Mouse (Mus musculus): ENCODE results near the gene Hlcs. TPM values are rescaled to one million over a fixed set of nuclear protein-coding genes. Genes with fewer than 3 reads are reported as not detected.

The Hlcs gene
- total RNA-seq, 2 experiments from 2014 or later: 16.8 to 17.7 TPM

GRCm38 (mm10) chr16:94113160-94113559 is 200.2 kb downstream of the Hlcs start:
- DNase-seq (ENCODE audit: low spot score in 2 of 2): no peak

DNA sequence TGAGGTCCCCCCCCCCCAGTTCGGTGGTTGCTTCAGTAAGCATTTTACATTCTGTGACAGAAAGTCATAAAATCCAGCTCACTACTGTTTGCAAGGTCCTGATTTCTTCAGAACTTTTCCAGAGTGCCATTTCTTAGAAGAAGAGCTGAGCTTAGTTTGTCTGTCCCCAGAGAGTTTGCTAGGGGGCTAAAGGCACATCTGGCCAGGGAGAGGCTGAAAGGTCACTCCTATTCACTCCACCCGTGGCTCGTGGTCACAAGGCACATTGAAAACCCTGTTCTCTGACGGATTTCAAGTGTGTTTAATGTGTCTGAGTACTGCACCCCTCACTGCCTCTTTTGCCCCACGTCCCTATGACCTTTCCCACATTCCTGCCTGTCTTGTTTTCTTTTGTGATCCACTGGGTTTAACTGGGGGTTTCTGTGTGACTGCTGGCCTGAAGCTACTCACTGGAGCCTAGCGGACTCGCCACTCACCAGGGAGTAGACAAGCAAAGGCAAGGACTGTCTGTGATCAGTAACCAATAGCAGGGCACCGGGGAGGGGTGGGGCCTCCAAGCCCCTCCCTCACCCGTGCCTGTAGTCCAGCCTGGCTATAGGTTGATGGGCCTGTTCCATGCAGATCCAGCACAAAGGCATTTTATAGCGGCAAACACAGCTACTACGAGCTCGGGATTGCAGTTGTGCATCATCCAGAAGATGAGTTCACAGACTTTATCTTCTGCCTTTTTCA is 215.5 kb downstream of the Hlcs start:
- DNase-seq (ENCODE audit: low spot score in 2 of 2): no peak

- DNase-seq (ENCODE audit: low spot score in 2 of 2): no peak
These were observed 216.9 kb downstream of the Hlcs start for GRCm38 (mm10) chr16:94096479-94096878.

- DNase-seq (ENCODE audit: low spot score in 2 of 2): no peak
These were observed 218.1 kb downstream of the Hlcs start for GRCm38 (mm10) chr16:94095109-94095822.

- no peak for DNase-seq (ENCODE audit: low spot score in 2 of 2)
These were observed 218.9 kb downstream of the Hlcs start for GRCm38 (mm10) chr16:94094251-94095108.

DNA sequence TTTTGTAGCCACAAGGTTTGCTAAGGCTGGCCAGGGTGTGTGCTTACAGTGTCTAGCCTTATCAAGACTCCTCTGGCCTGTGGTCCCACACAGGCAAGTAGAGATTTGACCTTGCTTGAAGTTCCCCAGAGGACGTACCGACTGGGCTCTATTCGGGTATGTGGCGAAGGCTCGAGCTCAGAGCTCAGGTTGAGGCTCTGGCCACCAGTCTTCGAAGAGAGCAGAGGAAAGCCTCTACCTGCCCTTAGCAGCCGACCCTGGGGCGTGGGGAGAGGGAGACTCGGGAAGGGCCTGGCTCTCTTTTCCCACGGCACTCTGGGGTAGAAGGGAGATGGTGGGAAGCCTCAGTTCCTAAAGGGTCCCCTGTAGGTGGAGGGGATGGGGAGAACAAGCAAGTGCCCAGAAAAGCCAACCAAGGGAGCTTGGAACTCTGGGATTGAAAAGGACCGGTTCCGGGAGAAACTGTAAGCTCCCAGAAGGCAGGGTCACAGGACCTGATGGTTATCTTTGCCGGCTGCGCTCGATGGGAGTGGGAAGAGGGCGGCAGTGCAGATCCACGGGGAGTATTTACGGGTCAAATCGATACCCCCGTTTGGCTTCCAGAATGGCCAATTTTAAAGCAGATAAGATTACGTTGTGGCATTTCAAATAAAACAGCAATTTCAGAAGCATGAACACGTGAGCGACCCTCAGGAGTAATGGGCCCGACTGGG is 220.1 kb downstream of the Hlcs start:
- DNase-seq (ENCODE audit: low spot score in 2 of 2): no peak

DNA sequence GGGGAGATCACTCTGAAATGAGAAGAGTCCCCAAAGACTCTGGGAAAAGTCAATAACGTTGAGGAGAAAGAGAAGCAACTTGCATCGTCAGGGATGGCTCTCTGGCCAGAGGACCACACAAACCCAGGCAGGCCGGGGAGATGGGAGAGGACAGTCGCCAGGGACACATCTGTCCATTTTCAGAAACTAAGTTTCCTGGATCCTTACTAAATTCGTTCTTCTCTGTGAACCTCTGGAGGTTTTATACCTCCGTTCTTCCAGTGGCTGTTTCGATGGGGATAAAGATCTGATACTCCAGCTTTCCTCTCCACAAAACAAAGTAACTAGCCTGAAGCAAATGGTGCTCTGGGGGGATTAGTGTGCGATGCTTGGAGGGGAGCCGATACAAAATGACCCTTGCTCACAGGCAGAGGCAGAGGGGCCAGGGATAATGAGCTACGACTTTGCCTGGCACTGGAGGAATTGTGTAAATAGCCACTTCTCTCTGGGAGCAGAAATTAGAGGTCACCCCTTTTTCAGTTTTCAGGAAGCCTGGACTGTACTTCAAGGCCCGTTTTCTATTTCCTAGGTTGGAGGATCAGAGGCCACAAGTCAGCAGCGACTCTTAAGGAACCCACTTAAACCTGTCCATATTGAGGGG is 220.7 kb downstream of the Hlcs start:
- no peak for DNase-seq (ENCODE audit: low spot score in 2 of 2)

DNA sequence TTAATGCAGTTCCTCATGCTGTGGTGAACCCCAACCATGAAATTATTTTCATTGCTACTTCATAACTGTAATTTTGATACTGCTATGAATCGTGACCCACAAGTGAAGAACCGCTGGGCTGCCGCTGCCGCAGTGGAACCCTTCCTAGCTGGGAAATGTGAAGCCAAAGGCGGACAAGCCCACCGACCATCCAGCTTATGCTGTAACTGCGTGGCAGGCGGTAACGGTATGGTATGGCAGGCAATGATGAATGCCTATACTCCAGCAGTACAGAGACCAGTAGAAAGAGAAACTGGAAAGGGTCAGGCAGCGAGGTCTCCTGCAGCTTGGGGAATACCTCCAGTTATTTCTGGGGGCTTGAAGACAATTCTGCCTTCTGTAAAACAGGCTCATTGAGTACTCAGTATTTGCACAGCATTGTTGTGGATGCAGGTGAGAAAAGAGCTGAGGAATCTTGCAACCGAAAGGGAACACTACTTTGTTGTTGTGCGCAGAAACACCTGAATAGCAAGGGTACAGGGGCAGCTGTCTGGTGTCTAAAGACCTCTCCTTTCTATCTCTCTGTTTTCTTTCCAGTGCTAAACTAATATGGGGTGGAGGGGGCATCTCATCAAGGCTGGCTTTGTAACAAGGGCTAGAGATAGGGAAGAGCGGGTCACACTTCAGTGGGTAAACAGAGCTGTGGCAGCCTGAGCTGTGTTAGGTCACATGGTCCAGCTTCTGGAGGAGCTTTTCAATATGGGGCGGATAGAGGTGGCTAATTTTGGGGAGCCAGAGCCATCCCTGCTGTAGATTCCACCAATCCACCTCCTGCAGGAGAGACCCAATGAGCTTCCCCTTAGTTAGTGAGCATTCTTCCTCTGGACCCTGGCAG is 224.3 kb downstream of the Hlcs start:
- no peak for DNase-seq (ENCODE audit: low spot score in 2 of 2)

- no peak for DNase-seq (ENCODE audit: low spot score in 2 of 2)
These were observed 225.1 kb downstream of the Hlcs start for GRCm38 (mm10) chr16:94088226-94088748.

DNA sequence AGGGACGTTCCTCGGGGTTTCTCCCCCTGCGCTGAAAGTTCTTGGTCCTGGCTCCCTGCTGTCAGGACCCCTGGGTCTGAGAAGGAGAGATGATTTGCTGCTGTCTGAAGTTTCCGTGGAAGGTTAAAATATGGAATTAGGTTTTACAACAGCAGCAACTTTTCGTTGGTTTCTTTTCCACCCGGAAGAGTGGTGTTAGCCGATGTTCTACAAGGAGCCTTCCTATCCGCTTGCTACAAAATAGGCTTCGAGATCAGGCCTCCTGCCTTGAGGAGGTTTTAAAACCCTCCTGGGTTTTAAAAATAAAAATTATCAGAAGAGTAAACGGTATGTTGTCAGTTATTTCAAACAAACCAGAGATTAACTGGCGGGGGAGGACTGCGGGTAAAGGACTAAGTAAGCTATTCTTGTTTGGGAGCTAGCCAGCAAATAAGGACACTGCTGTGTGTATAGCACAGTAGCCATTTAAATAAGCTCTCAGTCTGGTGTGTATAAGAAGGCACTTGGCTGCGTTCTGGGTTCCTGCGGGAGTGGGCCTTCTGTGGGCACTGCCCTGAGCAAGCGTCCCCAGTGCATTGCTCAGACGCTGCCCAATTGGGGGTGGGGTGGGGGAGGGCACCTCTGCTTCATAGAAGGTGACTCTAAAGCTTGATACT is 225.7 kb downstream of the Hlcs start:
- no peak for DNase-seq (ENCODE audit: low spot score in 2 of 2)

- DNase-seq (ENCODE audit: low spot score in 2 of 2): no peak
These were observed 226.4 kb downstream of the Hlcs start for GRCm38 (mm10) chr16:94086701-94087569.

- DNase-seq (ENCODE audit: low spot score in 2 of 2): no peak
These were observed 227.6 kb downstream of the Hlcs start for GRCm38 (mm10) chr16:94085603-94086285.

DNA sequence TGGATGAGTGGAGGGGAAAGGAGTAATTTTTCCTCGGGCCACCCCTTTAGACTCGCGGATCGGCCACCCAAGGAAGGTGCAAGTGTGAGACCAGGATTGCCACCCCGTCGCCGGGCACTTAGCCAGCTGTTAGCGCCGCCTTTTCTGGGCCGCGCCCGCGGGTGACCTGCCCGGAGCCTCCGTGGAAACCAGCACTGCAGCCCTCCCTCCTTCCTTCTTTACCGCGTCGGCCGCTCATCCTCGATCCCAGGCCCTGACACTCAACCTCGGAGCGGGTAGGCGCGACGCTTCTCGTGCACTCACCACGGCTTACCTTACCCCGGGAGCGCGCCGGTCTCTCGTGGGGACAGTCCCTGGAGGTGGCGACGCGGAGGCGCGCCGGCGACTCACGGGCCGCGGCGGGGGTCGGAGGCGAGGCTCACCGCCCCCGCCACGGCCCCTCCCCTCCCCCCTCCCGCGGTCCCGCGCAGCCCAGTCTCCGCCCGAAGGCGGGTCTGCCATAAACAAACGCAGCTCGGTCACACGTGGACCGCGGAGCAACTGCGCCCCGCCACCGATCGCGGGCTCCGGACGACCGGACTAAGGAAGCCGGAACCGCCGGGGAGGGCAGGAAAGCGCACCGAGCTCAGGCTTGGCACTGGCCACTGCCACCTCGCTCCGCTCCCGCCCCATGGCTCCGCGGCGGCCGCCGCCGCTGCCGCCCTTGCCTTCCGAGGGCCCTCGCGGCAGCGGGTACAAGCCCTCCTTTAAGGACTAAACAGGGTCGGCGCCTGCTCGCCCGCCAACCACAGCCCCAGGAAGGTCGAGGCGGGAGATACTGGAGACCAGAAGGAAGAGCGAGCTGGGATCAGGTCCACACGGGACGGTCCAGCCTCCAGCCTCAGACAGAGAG is 228.4 kb downstream of the Hlcs start, which contains the start of gene Sim2:
Gene Sim2 (plus strand): TSS at position 221 of the 892 bp plus-strand sequence.
- DNase-seq (ENCODE audit: low spot score in 2 of 2): no peak

DNA sequence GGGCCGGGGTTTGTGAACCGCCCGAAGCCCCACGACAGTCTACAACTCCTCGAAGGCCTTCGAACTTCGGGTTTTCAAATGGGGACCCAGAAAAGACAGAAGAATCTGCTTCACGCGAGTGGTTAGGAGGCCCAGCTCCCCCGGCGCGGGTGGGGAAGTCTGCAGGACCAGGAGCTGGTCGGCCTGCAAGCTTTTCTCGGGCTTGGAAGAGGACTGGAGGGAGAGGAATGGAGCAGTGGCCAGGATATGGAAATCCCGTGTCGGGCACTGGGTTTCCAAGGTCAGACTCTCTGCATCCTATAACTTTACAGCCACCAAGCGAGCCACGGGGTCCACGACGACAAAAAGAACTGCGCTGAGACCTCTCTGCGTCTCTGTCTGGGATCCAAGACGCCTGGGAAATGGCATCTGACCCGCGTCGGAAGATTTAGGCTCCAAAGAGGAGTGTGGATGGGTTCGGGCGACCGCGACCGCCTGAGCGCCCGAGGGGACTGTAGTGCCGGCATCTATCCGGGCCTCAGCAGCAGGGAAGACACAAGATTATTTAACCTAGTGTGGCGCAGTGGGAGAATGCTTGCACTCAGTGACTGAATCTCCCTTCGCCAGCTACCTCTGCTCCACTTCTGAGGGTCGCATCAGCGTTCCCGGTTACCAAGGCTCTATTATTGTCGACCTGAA is 229.4 kb downstream of the Hlcs start:
- DNase-seq (ENCODE audit: low spot score in 2 of 2): no peak
